Mouse (Mus musculus): ENCODE results near the gene Zfp326. TPM values are rescaled to one million over a fixed set of nuclear protein-coding genes. Genes with fewer than 3 reads are reported as not detected.

Gene Zfp326
- polyA plus RNA-seq, 1 experiment from 2014 or later = 42.7 TPM

DNA sequence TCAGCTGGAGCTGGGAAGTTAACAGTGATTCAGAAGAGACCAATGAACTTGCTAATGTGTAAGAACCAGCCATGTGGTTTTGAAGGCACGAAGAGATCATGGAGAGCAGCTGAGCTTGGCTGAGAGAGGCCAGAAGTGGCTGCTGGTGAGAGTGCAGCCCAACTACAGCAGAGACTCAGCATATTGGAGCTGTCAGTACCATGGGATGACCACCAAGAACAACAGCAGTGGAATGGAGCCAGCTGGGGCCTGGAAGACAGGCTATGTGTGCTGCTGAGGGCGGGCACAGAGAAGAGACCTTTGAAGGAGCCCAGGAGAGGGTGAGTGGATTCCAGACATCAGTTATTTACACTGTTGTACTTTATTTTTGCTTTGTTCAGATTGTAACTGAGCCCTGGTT is 65.6 kb downstream of the Zfp326 start:
- Histone ChIP-seq H3K4me1 (ENCODE audit: control insufficient read depth, insufficient read depth, low read length) (no peaks in the 10 kb centered on the region), H3K4me2 (ENCODE audit: low read depth) (no peak overlapping the region), H3K9ac (ENCODE audit: low read length) (no peak overlapping the region), H3K36me3 (ENCODE audit: control insufficient read depth, insufficient read depth, low read length) (no peaks in the 10 kb centered on the region), H3K9me3 (ENCODE audit: control insufficient read depth, low read length) (no peaks in the 10 kb centered on the region), H3K27me3 (ENCODE audit: control insufficient read depth, insufficient read depth, low read length) (no peaks in the 10 kb centered on the region), H3K4me3 (ENCODE audit: low read depth, low read length) (no peak overlapping the region), H3K27ac (ENCODE audit: low read depth, low read length) (no peak overlapping the region)
- ATAC-seq (ENCODE audit: insufficient read depth, low FRiP score, low TSS enrichment) (no peak), DNase-seq (ENCODE audit: low spot score) (no peak)
- WGBS = 92% methylated on average over 2 of the region's 2 CpGs

Other genes starting within 250 kb of the Zfp326 start
- 28.1 and 28.6 TPM in 2 replicates for gene Lrrc8d, start 176.6 kb upstream of the Zfp326 start, polyA plus RNA-seq (2014; fragmentation: Nextera tagmentation; extraction: Ambion mirVana)